Mouse (Mus musculus) cortical plate, adult 2 months (tissue): ENCODE results near the gene Tubg2.

Experiments
- CTCF ChIP-seq: fragments of 200-500 bp; IDR thresholded peaks from 2 replicates; pipeline ENCODE4 v1.5.1; 2011; ENCODE audit warnings: mild to moderate bottlenecking, control low read depth, low read length; ENCODE audit not compliant: insufficient read depth; ENCODE audit errors: extremely low read depth
- POLR2A ChIP-seq: fragments of 200-500 bp; IDR thresholded peaks from 2 replicates; pipeline ENCODE4 v1.6.1; 2011; ENCODE audit warnings: mild to moderate bottlenecking, low read length, control low read depth; ENCODE audit not compliant: insufficient read depth; ENCODE audit errors: extremely low read depth

DNA sequence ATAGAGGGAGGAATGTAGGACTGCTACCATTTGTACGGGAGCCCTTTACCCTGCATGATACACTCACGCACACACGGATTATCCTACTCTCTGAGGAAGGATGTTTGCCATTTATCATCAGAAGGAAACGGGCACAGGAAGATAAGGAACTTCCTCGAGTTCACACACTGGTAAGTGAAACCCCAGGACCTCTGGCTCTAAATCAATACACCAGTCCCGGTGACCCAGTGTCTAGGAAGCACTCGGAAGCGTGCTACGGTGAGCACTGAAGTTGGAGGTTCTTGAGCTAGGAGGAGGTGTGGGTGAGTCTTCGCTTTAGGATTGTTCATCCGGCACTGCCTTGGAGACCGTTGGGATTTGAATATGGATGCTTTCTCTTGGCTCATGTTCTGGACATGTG lies 22.7 kb upstream of the Tubg2 start:
- TF ChIP-seq CTCF (no peak), POLR2A (no peak)
